8 mouse cellular contexts compared by ENCODE assay signal in the genomic region with DNA sequence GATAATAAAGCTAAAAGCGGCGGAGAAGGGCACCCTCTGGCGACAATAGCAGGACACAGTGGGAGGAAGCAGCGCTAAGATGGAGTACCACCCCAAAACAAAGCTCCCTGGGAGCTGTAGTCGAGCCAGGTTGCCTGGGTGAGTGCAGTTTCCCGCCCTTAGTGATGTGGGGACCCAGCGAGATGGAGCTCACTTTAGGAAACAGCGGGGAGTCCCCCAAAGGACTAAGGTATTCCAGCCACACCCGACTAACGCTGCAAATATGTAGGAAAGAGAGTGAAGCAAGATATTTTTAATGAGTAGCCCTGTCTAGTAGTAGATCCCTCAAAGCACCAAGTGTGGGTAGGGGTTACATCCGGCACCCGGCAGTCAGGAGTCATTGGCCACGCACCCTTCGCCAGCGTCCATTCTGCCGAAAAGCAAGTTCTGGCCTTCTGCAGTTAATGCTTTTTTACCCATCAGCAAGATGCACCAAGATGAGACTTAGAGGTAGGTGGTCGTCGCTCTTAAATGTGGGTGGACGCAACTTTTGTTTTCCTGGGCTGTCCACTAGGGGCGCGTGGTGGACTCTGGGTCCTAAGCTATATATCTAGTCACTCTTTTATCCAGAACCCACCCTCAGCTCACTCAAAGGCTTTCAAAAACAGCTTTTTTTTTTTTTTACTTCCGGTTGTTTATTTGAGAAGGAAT. TPM values are rescaled to one million over a fixed set of nuclear protein-coding genes. Genes with fewer than 3 reads are reported as not detected.
DNase-seq lines count a peak whose midpoint lies in the region; ATAC-seq and TF ChIP-seq lines count a peak whose summit lies in the region.

A gene (plus strand): TSS at position 161 of the 690 bp plus-strand sequence.

- peak within 1 kb of the TSS; percentile 82 for H3K27ac ChIP-seq in embryonic facial prominence, embryonic 10.5 days (replicated peaks)
- H3K27ac ChIP-seq in limb, embryonic 11.5 days (replicated peaks; ENCODE audit: low read depth, low read length): no peak within 1 kb of the TSS
- H3K27ac ChIP-seq in midbrain, embryonic 13.5 days: peak within 1 kb of the TSS; percentile 26; the same call in 1 of the 2 replicates
- H3K27ac ChIP-seq in small intestine, adult 2 months (ENCODE audit: insufficient read depth, low read depth, low read length): peak within 1 kb of the TSS; percentile 17

- H3K4me1 ChIP-seq in embryonic facial prominence, embryonic 10.5 days: peaks cover 11% of the 10 kb centered on the region; the same call in 1 of the 2 replicates
- peaks cover 3% of the 10 kb centered on the region; the same call in 1 of the 2 replicates for H3K4me1 ChIP-seq in limb, embryonic 11.5 days (ENCODE audit: control insufficient read depth, insufficient read depth, low read length)
- H3K4me1 ChIP-seq in midbrain, embryonic 13.5 days (replicated peaks): no peaks in the 10 kb centered on the region; the same call in 1 of the 2 replicates
- peaks cover 18% of the 10 kb centered on the region; the same call in 1 of the 2 replicates for H3K4me1 ChIP-seq in small intestine, adult 2 months (ENCODE audit: control insufficient read depth, insufficient read depth, insufficient read length, low read length)

- no peak; the same call in 1 of the 2 replicates for TF ChIP-seq POLR2A in small intestine, adult 2 months (IDR thresholded peaks at IDR 0.05; ENCODE audit: low read depth, low read length)

- no peaks in the 10 kb centered on the region for H3K36me3 ChIP-seq in embryonic facial prominence, embryonic 10.5 days (replicated peaks)
- H3K36me3 ChIP-seq in limb, embryonic 11.5 days (ENCODE audit: control insufficient read depth, insufficient read depth, low read length): no peaks in the 10 kb centered on the region
- H3K36me3 ChIP-seq in midbrain, embryonic 13.5 days: no peaks in the 10 kb centered on the region
- no peaks in the 10 kb centered on the region for H3K36me3 ChIP-seq in small intestine, adult 2 months (ENCODE audit: control insufficient read depth, insufficient read depth, low read length)

- peak; percentile 62 for DNase-seq in 3134 (ENCODE audit: extremely low read depth, insufficient read length, low spot score)
- DNase-seq in adrenal gland, postnatal 10 days: peak; percentile 74
- DNase-seq in embryonic facial prominence, embryonic 10.5 days (ENCODE audit: low spot score): peak; percentile 82
- DNase-seq in kidney, adult 11 months: peak; percentile 69
- DNase-seq in limb, embryonic 11.5 days (ENCODE audit: low spot score): peak; percentile 80

- ATAC-seq in granulocyte monocyte progenitor cell, adult 5-6 weeks (replicated peaks; ENCODE audit: poor library complexity, severe bottlenecking): peak; percentile 95
- peak; percentile 79 for ATAC-seq in limb, embryonic 11.5 days (ENCODE audit: insufficient number of reproducible peaks, low FRiP score, low TSS enrichment, low read depth)
- peak; percentile 97 for ATAC-seq in midbrain, embryonic 13.5 days

- no peaks in the 10 kb centered on the region for H3K27me3 ChIP-seq in embryonic facial prominence, embryonic 10.5 days (replicated peaks; ENCODE audit: low read depth, poor library complexity, severe bottlenecking)
- no peaks in the 10 kb centered on the region for H3K27me3 ChIP-seq in limb, embryonic 11.5 days (ENCODE audit: control insufficient read depth, insufficient read depth, low read length)
- no peaks in the 10 kb centered on the region for H3K27me3 ChIP-seq in midbrain, embryonic 13.5 days
- H3K27me3 ChIP-seq in small intestine, adult 2 months (ENCODE audit: control insufficient read depth, insufficient read depth, low read length): no peaks in the 10 kb centered on the region

- H3K4me2 ChIP-seq in limb, embryonic 11.5 days (ENCODE audit: low read depth, severe bottlenecking): peak within 1 kb of the TSS; percentile 52
- peak within 1 kb of the TSS; percentile 65 for H3K4me2 ChIP-seq in midbrain, embryonic 13.5 days (replicated peaks)

- TF ChIP-seq CTCF in small intestine, adult 2 months (IDR thresholded peaks at IDR 0.05; ENCODE audit: extremely low read depth, insufficient read length, insufficient replicate concordance, low read depth, low read length): peak; percentile 75; the same call in 1 of the 2 replicates

- WGBS in embryonic facial prominence, embryonic 10.5 days: under 1% methylated on average over 22 of the region's 22 CpGs
- WGBS in limb, embryonic 11.5 days: 2% methylated on average over 22 of the region's 22 CpGs
- 1% methylated on average over 22 of the region's 22 CpGs for WGBS in midbrain, embryonic 13.5 days
- 2% methylated on average over 22 of the region's 22 CpGs for WGBS in small intestine, adult 2 months

- peak within 1 kb of the TSS; percentile 35 for H3K9ac ChIP-seq in limb, embryonic 11.5 days (ENCODE audit: low read length)
- peak within 1 kb of the TSS; percentile 49 for H3K9ac ChIP-seq in midbrain, embryonic 13.5 days (replicated peaks)

- peak within 1 kb of the TSS; percentile 58 for H3K4me3 ChIP-seq in embryonic facial prominence, embryonic 10.5 days
- H3K4me3 ChIP-seq in limb, embryonic 11.5 days (ENCODE audit: low read depth, low read length): peak within 1 kb of the TSS; percentile 38
- peak within 1 kb of the TSS; percentile 51 for H3K4me3 ChIP-seq in midbrain, embryonic 13.5 days (replicated peaks)
- H3K4me3 ChIP-seq in small intestine, adult 2 months (ENCODE audit: low read depth, low read length): peak within 1 kb of the TSS; percentile 63

- no peaks in the 10 kb centered on the region for H3K9me3 ChIP-seq in embryonic facial prominence, embryonic 10.5 days
- no peaks in the 10 kb centered on the region for H3K9me3 ChIP-seq in limb, embryonic 11.5 days (ENCODE audit: control insufficient read depth, low read length)
- no peaks in the 10 kb centered on the region for H3K9me3 ChIP-seq in midbrain, embryonic 13.5 days

RNA-seq across cellular contexts. Expression of the gene that starts here (rescaled TPM):
- 1 to 10 TPM; 2.8 to 4.0 TPM for total RNA-seq in adrenal gland, postnatal 10 days (2021)
- 7.0 and 8.0 TPM in 2 replicates for polyA plus RNA-seq in embryonic facial prominence, embryonic 10.5 days (2016; fragmentation: Nextera tagmentation; extraction: Ambion mirVana)
- 8.9 and 9.2 TPM in 2 replicates for total RNA-seq in granulocyte monocyte progenitor cell, adult 5-6 weeks (2014; fragmentation: Nextera tagmentation)
- 17.8 and 19.6 TPM in 2 replicates for total RNA-seq in granulocyte monocyte progenitor cell, adult 5-6 weeks (2017)
- polyA plus RNA-seq in limb, embryonic 11.5 days (2014; fragmentation: Nextera tagmentation; extraction: Ambion mirVana): 6.7 and 8.7 TPM in 2 replicates
- 3.3 and 5.4 TPM in 2 replicates for polyA plus RNA-seq in midbrain, embryonic 13.5 days (2015; fragmentation: Nextera tagmentation; extraction: Ambion mirVana)
- 0.08 and 0.25 TPM in 2 replicates for polyA plus RNA-seq in small intestine, adult 2 months (2012; rRNA removed)
